Mouse (Mus musculus) intestine, embryonic 16.5 days (tissue): ENCODE data around the gene Lhfp. TPM values are rescaled to one million over a fixed set of nuclear protein-coding genes. Genes with fewer than 3 reads are reported as not detected.

ENCODE experiments used
- ATAC-seq: fragments of 200-750 bp; cut with Nextera tagmentation; 2 replicates; pipeline ENCODE4 v1.8.0; 2017; ENCODE audit warnings: moderate TSS enrichment, moderate library complexity
- H3K27ac ChIP-seq: fragments of 300-500 bp; sonication (generic); 2 replicates; pipeline ENCODE4 v1.5.1; 2014; ENCODE audit warnings: mild to moderate bottlenecking, low read length
- H3K27me3 ChIP-seq: fragments of 300-500 bp; sonication (generic); replicated peaks from 2 replicates; pipeline ENCODE4 v1.6.1; 2014; ENCODE audit warnings: low read length, control low read depth, mixed read lengths; ENCODE audit not compliant: control insufficient read depth, insufficient read depth
- H3K36me3 ChIP-seq: fragments of 300-500 bp; sonication (generic); 2 replicates; pipeline ENCODE4 v1.6.1; 2014; ENCODE audit warnings: low read length, control low read depth; ENCODE audit not compliant: control insufficient read depth, insufficient read depth
- H3K4me1 ChIP-seq: fragments of 300-500 bp; sonication (generic); 2 replicates; pipeline ENCODE4 v1.6.1; 2014; ENCODE audit warnings: low read length, control low read depth, mixed read lengths; ENCODE audit not compliant: control insufficient read depth, insufficient read depth
- H3K4me2 ChIP-seq: fragments of 300-500 bp; sonication (generic); 2 replicates; pipeline ENCODE4 v1.6.1; 2014; ENCODE audit warnings: low read depth, low read length, control low read depth
- H3K4me3 ChIP-seq: fragments of 300-500 bp; sonication (generic); 2 replicates; pipeline ENCODE4 v1.5.1; 2014; ENCODE audit warnings: mild to moderate bottlenecking, low read length
- H3K9ac ChIP-seq: fragments of 300-500 bp; sonication (generic); 2 replicates; pipeline ENCODE4 v1.6.1; 2014; ENCODE audit warnings: low read depth, low read length
- H3K9me3 ChIP-seq: fragments of 300-500 bp; sonication (generic); 2 replicates; pipeline ENCODE4 v1.6.1; 2016; ENCODE audit warnings: low read length, control low read depth; ENCODE audit not compliant: control insufficient read depth
- WGBS: fragments of 180-500 bp; shearing (Covaris S2); extraction: QIAGEN DNeasy Blood & Tissue Kit; methylation state at CpG from one replicate; pipeline ENCODE4 v1.1.7; 2014; 5-methylcytosine and 5-hydroxymethylcytosine counted together
- polyA plus RNA-seq: library from polyadenylated mRNA; unstranded; fragments of >200 nt; fragmentation: Nextera tagmentation; extraction: Ambion mirVana; gene quantifications from 2 replicates; pipeline ENCODE4 v1.2.1, GENCODE M21; 2015

Gene Lhfp
- polyA plus RNA-seq, 1 experiment from 2014 or later, result 39.6 TPM

DNA sequence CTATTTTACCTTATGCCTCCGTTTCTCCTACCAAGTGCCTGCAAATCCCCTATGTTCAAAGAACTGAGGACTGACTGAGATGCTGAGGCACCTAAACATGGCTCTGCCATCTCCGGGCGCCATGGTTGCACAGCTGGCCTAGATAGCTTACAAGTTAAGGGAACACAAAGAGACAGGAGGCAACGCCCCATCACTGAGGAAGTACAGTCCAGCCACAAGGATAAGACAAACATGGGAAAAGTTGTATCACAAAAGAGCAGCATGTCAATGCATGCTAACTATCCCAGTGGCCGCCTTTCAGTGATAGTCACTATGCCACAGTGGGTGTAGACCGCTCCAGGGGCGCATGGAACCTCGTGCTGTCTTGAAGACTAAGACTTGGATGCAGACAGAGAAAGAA is 33.9 kb upstream of the Lhfp start:
- Histone ChIP-seq H3K9me3 (no peaks in the 10 kb centered on the region), H3K36me3 (peaks cover 6% of the 10 kb centered on the region), H3K9ac (no peak overlapping the region), H3K27me3 (no peaks in the 10 kb centered on the region), H3K4me3 (no peak overlapping the region), H3K27ac (no peak overlapping the region), H3K4me2 (no peak overlapping the region), H3K4me1 (no peaks in the 10 kb centered on the region)
- no peak for ATAC-seq
- 93% methylated on average over 8 of the region's 8 CpGs for WGBS

DNA sequence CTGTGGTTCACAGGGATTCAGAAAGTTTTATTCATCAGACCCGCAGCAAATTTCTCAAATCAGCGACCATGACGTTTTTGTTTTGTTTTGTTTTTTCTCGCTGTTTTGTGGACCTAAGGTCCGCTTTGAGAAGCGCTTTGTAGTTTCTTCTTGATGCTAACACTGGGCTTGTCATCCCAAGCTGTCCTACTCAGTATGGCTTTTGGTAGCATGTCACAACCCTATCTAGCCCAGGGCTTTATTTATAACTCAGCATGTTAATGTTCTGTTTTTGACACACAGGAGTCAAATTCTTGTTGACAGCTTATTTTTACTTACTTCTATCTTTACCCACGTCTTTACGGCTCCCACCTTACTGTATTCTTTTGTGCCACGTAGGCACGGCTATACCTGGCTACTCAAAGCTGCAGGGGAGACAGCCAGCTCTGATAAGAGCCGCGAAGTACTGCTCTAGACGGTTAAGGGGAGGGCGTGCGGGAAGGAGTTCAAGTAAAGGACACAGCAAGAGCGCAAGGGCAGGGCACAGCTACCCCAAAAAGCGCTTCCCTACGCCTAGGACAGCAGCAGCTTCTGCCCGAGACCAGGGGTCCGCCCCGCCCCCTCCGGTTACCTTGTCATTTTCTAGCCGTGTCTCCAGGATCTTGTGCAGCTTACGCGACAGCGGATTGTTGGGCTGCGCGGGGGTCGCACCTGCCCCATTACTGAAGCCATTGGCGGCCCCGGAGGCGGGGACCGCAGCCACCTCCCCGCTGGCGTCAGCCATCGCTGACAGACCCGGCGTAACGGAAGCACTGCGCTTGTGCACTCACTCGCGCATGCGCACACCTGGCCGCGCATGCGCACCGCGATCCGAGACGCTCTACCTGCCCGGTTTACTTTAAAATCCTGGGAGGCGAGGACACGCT is 24.6 kb upstream of the Lhfp start, which contains the start of gene Cog6:
Cog6 (minus strand) TSS at position 802 of the 905 bp plus-strand sequence.
- Histone ChIP-seq H3K9ac (peak within 1 kb of the TSS; percentile 73), H3K4me1 (no peaks in the 10 kb centered on the region), H3K9me3 (no peaks in the 10 kb centered on the region), H3K4me3 (peak within 1 kb of the TSS; percentile 82), H3K27me3 (no peaks in the 10 kb centered on the region), H3K36me3 (peaks cover 5% of the 10 kb centered on the region; the same call in 1 of the 2 replicates), H3K27ac (no peak within 1 kb of the TSS; the same call in 1 of the 2 replicates), H3K4me2 (peak within 1 kb of the TSS; percentile 79)
- ATAC-seq, result peak; percentile 96
- WGBS, result 4% methylated on average over 53 of the region's 53 CpGs

DNA sequence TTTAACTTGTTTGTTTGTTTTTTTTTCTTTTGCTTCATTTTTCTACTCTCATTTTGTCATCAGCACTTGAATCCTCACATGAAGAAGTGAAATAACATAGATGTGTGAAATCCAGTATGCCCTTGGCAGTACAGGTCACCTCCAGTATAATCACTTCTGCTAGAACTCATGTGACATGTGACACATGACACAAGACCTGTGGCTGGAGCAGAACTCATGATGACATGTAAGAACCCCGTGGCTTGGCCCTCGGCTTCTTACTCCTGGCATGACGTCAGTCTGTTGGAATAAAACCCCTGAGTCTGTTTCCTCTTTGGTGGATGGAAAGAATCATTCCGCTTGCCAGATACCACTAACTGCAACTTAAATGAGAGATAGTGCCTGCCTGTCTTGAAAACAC is 14.0 kb upstream of the Lhfp start:
- ATAC-seq, result no peak

DNA sequence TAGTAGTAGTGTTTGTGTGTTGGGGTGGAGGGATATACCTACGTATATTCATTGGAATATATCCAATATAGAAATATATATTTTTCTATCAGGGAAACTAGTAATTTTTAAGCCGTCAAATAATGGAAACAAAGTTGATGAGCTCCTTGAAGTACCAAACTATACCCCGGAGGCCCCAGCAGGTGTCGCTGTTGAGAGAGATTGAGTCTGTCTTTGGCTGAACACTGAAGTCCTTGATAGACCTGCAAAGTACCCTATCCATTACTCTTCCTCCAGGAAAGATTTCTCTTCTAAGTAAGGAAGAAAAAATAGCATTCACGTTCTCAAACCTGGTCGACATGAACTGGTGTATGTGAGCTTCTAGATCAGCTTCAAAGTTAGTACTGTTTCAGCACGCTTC is 12.3 kb upstream of the Lhfp start:
- Histone ChIP-seq H3K4me2 (no peak overlapping the region), H3K27ac (no peak overlapping the region), H3K36me3 (no peaks in the 10 kb centered on the region), H3K9ac (no peak overlapping the region), H3K27me3 (no peaks in the 10 kb centered on the region), H3K4me1 (no peaks in the 10 kb centered on the region), H3K9me3 (no peaks in the 10 kb centered on the region), H3K4me3 (no peak overlapping the region)
- WGBS, result 21% methylated on average over 7 of the region's 7 CpGs
- ATAC-seq, result no peak

More for the DNA sequence above, 14.0 kb upstream of the Lhfp start:
- no peaks in the 10 kb centered on the region for H3K27me3 ChIP-seq
- no peaks in the 10 kb centered on the region for H3K36me3 ChIP-seq
- no peaks in the 10 kb centered on the region for H3K4me1 ChIP-seq
- no peak overlapping the region for H3K4me2 ChIP-seq
- H3K4me3 ChIP-seq, result no peak overlapping the region
- no peak overlapping the region for H3K9ac ChIP-seq
- WGBS, result 81% methylated on average over 4 of the region's 4 CpGs
- no peak overlapping the region for H3K27ac ChIP-seq
- no peaks in the 10 kb centered on the region for H3K9me3 ChIP-seq

DNA sequence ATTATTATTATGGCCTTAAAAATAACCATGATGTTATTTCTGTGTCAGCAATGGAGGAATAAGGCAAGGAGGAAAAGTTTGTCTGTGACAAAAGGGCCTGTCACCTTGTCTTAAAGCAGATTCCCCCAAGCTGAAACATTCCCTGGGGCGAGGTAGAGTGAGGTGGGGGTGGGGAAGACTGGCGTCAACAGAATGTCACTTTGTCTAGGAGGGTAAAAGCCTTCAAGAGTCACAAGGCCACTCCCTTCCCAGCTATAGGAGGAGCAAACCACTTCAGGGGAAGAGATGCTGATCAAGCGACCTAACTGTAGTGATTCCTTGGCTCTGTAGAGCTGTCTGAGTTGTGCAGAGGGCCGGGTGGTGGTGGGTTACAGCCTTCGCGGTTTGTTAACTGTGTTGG is 9.7 kb upstream of the Lhfp start:
- Histone ChIP-seq H3K27me3 (no peaks in the 10 kb centered on the region), H3K9me3 (no peaks in the 10 kb centered on the region), H3K4me2 (no peak overlapping the region), H3K9ac (no peak overlapping the region), H3K4me1 (no peaks in the 10 kb centered on the region), H3K4me3 (no peak overlapping the region), H3K36me3 (no peaks in the 10 kb centered on the region), H3K27ac (no peak overlapping the region)
- 41% methylated on average over 6 of the region's 6 CpGs for WGBS
- no peak for ATAC-seq

DNA sequence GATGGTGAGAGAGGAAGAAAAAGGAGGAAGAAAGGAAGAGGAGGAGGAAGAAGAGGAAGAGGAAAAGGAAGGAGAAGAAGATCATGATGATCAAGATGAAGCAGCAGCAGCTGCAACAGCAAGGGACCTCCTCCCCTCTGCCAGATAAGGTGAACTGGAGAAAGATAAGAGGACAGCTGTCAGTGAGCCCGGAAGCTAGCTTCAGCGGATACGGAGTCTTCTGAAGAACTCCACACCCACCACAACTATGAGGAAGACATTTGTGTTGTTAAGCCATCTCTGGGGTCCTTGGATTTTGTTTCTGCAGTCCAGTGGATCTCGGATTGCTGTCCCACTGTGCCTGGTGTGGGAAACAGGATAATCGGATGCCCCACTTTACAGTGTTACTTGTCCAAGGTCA is 8.9 kb upstream of the Lhfp start:
- Histone ChIP-seq H3K4me1 (no peaks in the 10 kb centered on the region), H3K4me3 (no peak overlapping the region), H3K4me2 (no peak overlapping the region), H3K27ac (no peak overlapping the region), H3K9me3 (no peaks in the 10 kb centered on the region), H3K27me3 (no peaks in the 10 kb centered on the region), H3K36me3 (no peaks in the 10 kb centered on the region), H3K9ac (no peak overlapping the region)
- 48% methylated on average over 5 of the region's 5 CpGs for WGBS
- no peak for ATAC-seq

DNA sequence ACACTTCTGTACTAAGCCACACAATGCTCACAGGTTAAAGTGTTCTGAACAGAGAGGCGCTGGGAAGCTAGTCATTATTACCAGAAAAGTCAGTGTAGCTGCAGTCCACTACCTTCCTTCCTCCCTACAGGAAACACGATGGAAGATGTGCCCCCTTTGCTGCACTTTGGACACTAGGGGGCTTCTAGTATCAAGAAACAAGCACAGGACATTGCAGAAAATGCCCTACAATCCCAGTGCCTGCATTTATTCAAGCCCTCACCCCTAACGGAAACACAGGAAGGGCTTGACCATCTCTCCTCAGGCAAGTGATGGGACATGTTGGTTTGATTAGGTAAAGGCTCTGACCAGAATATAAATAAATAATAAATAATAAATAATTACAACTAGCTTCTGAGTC is 7.9 kb upstream of the Lhfp start:
- Histone ChIP-seq H3K4me1 (no peaks in the 10 kb centered on the region), H3K9me3 (no peaks in the 10 kb centered on the region), H3K4me2 (no peak overlapping the region), H3K9ac (no peak overlapping the region), H3K27ac (no peak overlapping the region), H3K27me3 (no peaks in the 10 kb centered on the region), H3K4me3 (no peak overlapping the region), H3K36me3 (no peaks in the 10 kb centered on the region)
- ATAC-seq, result no peak
- WGBS, result 25% methylated on average over 3 of the region's 3 CpGs

DNA sequence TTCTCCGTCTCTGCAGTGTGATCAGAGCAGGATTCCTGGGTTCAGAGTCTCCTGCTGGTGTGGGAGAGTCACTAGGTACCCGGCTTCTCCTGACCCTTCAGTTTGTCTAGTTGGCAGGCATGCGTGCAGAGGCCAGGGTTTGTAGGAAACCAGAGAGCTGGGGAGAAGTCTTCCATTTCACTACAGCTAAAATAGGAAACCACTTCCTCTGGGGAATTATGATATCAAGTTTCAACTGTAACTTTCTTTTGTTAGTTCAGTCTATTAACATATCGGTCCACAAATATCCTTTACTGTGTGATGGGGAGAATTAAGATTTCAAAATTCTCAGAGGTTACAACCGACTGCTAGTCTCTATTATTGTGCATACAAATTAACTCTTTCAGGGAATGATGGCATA is 5.3 kb upstream of the Lhfp start:
- H3K9me3 ChIP-seq, result no peaks in the 10 kb centered on the region
- ATAC-seq, result no peak
- no peak overlapping the region for H3K9ac ChIP-seq
- no peak overlapping the region for H3K27ac ChIP-seq
- no peak overlapping the region for H3K4me2 ChIP-seq
- 73% methylated on average over 5 of the region's 5 CpGs for WGBS
- 0 out of 2 replicates have a peak, but pooled peaks cover 3% of the 10 kb centered on the region for H3K27me3 ChIP-seq
- no peak overlapping the region for H3K4me3 ChIP-seq
- H3K36me3 ChIP-seq, result no peaks in the 10 kb centered on the region
- peaks cover 4% of the 10 kb centered on the region; the same call in 1 of the 2 replicates for H3K4me1 ChIP-seq

DNA sequence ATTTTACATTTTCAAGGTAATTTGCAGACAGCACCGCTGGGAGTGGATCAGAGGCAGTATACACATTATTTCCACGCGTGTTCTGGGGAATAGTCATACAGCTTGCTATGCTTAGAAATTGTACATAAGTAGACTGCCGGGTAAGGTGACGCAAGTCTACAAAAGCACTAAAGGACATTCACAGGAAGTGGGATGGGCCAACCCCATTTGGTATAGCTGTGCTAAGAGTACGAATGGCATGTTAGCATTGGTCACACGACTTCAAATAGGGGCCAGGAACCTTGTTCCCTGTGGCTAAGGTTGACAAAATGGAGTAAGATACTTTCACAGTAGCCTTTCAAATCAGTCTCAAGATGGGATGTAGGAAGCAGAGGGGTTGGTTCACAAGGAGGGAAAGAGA is 4.4 kb upstream of the Lhfp start:
- Histone ChIP-seq H3K36me3 (no peaks in the 10 kb centered on the region), H3K4me3 (no peak overlapping the region), H3K4me1 (peaks cover 5% of the 10 kb centered on the region; the same call in 1 of the 2 replicates), H3K9ac (no peak overlapping the region), H3K9me3 (no peaks in the 10 kb centered on the region), H3K27me3 (0 out of 2 replicates have a peak, but pooled peaks cover 3% of the 10 kb centered on the region), H3K4me2 (no peak overlapping the region), H3K27ac (no peak overlapping the region)
- WGBS, result 86% methylated on average over 7 of the region's 7 CpGs
- ATAC-seq, result no peak
